ENCODE assay signal across 10 mouse cellular contexts in the genomic region with DNA sequence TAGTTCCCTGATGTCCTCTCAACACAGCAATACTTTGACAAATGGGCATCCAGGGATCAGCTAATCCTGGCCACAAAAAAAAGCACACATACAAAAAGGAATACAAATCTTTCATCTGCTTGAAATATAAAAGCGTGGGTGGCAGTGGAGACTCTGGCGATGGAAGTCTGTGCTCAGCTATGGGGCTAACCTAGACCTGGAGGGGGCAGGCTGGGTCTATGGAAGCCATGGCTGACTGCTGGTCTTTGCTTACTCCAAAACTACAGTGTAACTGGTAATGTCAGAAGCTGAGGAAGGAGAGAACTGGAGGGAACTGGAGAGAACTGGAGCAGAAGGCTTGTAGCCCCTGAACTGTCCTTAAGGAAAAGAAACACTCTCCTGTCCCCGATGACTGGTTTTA.
DNase-seq lines count a peak whose midpoint lies in the region; ATAC-seq lines count a peak whose summit lies in the region.
"Had no signal": no experiment of that assay in that cellular context is flagged by ENCODE, and none has a peak within 500 bp of the region (broad histone marks: within the 10 kb centered on the region; RNA-seq: fewer than 3 reads in every experiment).

No protein-coding gene starts in this region.

- no peaks in the 10 kb centered on the region for H3K9me3 ChIP-seq in hindbrain, embryonic 11.5 days (ENCODE audit: control insufficient read depth, low read length)
- no peaks in the 10 kb centered on the region for H3K9me3 ChIP-seq in hindbrain, embryonic 10.5 days
- H3K9me3 ChIP-seq in forebrain, embryonic 15.5 days, result no peaks in the 10 kb centered on the region
- H3K9me3 ChIP-seq in midbrain, embryonic 15.5 days, result no peaks in the 10 kb centered on the region

- H3K4me1 ChIP-seq in hindbrain, embryonic 11.5 days (replicated peaks; ENCODE audit: control insufficient read depth, insufficient read depth, low read length), result peaks cover 18% of the 10 kb centered on the region
- H3K4me1 ChIP-seq in hindbrain, embryonic 10.5 days (replicated peaks), result peaks cover 52% of the 10 kb centered on the region
- H3K4me1 ChIP-seq in forebrain, embryonic 15.5 days, result peaks cover 79% of the 10 kb centered on the region
- H3K4me1 ChIP-seq in midbrain, embryonic 15.5 days, result peaks cover 85% of the 10 kb centered on the region

- no peaks in the 10 kb centered on the region for H3K36me3 ChIP-seq in hindbrain, embryonic 11.5 days (ENCODE audit: control insufficient read depth, insufficient read depth, low read length)
- no peaks in the 10 kb centered on the region for H3K36me3 ChIP-seq in hindbrain, embryonic 10.5 days
- H3K36me3 ChIP-seq in forebrain, embryonic 15.5 days, result no peaks in the 10 kb centered on the region
- H3K36me3 ChIP-seq in midbrain, embryonic 15.5 days (replicated peaks), result no peaks in the 10 kb centered on the region

- no peak overlapping the region for H3K4me2 ChIP-seq in hindbrain, embryonic 11.5 days (replicated peaks; ENCODE audit: low read depth, low read length)
- peak overlapping the region; percentile 51; the same call in 1 of the 2 replicates for H3K4me2 ChIP-seq in forebrain, embryonic 15.5 days (replicated peaks)
- H3K4me2 ChIP-seq in midbrain, embryonic 15.5 days, result peak overlapping the region; percentile 49; the same call in 1 of the 2 replicates

- peaks cover 36% of the 10 kb centered on the region for H3K27me3 ChIP-seq in hindbrain, embryonic 11.5 days (ENCODE audit: control insufficient read depth, insufficient read depth, low read length)
- H3K27me3 ChIP-seq in hindbrain, embryonic 10.5 days (ENCODE audit: insufficient read depth, poor library complexity, severe bottlenecking), result peaks cover 95% of the 10 kb centered on the region
- H3K27me3 ChIP-seq in forebrain, embryonic 15.5 days, result no peaks in the 10 kb centered on the region
- H3K27me3 ChIP-seq in midbrain, embryonic 15.5 days (replicated peaks), result no peaks in the 10 kb centered on the region

- H3K9ac ChIP-seq in hindbrain, embryonic 11.5 days (ENCODE audit: low read depth, low read length), result no peak overlapping the region
- H3K9ac ChIP-seq in forebrain, embryonic 15.5 days (replicated peaks), result peak overlapping the region; percentile 14; the same call in 1 of the 2 replicates
- H3K9ac ChIP-seq in midbrain, embryonic 15.5 days, result no peak overlapping the region

- no peak overlapping the region for H3K4me3 ChIP-seq in hindbrain, embryonic 11.5 days (ENCODE audit: low read depth, low read length)
- H3K4me3 ChIP-seq in hindbrain, embryonic 10.5 days, result no peak overlapping the region
- H3K4me3 ChIP-seq in forebrain, embryonic 15.5 days, result no peak overlapping the region
- H3K4me3 ChIP-seq in midbrain, embryonic 15.5 days, result no peak overlapping the region

- H3K27ac ChIP-seq in hindbrain, embryonic 11.5 days (ENCODE audit: low read depth, low read length), result peak overlapping the region; percentile 62
- H3K27ac ChIP-seq in hindbrain, embryonic 10.5 days, result no peak overlapping the region
- H3K27ac ChIP-seq in forebrain, embryonic 15.5 days (replicated peaks), result peak overlapping the region; percentile 90
- H3K27ac ChIP-seq in midbrain, embryonic 15.5 days, result peak overlapping the region; percentile 79

- no peak for DNase-seq in hindbrain, embryonic 11.5 days (ENCODE audit: low spot score)
- DNase-seq in hindbrain, embryonic 10.5 days (ENCODE audit: low spot score), result no peak
- peak; percentile 66 for DNase-seq in NIH3T3 (ENCODE audit: low read depth)
- DNase-seq in urinary bladder, postnatal 4 days (ENCODE audit: low spot score in 2 of 2), result no peak
- no peak for DNase-seq in cerebellum, adult 18-20 months
- DNase-seq: adrenal gland, postnatal 25 days; kidney, adult 9 months had no signal

- ATAC-seq in hindbrain, embryonic 11.5 days (ENCODE audit: low FRiP score), result no peak
- no peak for ATAC-seq in forebrain, embryonic 15.5 days (replicated peaks)
- ATAC-seq in midbrain, embryonic 15.5 days (replicated peaks), result no peak
- no peak for ATAC-seq in activated CD4-positive, CD25-positive, alpha-beta regulatory T cell, adult 4 months

- 76% methylated on average over 3 of the region's 3 CpGs for WGBS in hindbrain, embryonic 11.5 days
- 73% methylated on average over 3 of the region's 3 CpGs for WGBS in hindbrain, embryonic 10.5 days
- 60% methylated on average over 3 of the region's 3 CpGs for WGBS in forebrain, embryonic 15.5 days
- WGBS in midbrain, embryonic 15.5 days, result 48% methylated on average over 3 of the region's 3 CpGs
